ENCODE assay signal across 8 mouse cellular contexts in genomic region chr17:56183658-56184103, GRCm38 (mm10). TPM values are rescaled to one million over a fixed set of nuclear protein-coding genes. Genes with fewer than 3 reads are reported as not detected.
DNase-seq lines count a peak whose midpoint lies in the region; ATAC-seq and TF ChIP-seq lines count a peak whose summit lies in the region.

Gene Mydgf (minus strand): TSS chr17:56183920.

- peaks cover 61% of the 10 kb centered on the region for H3K36me3 ChIP-seq in embryonic facial prominence, embryonic 14.5 days (ENCODE audit: control insufficient read depth, insufficient read depth, low read length)
- no peaks in the 10 kb centered on the region for H3K36me3 ChIP-seq in heart, adult 2 months (ENCODE audit: control insufficient read depth, insufficient read depth, low read length)
- H3K36me3 ChIP-seq in limb, embryonic 13.5 days, result peaks cover 58% of the 10 kb centered on the region
- H3K36me3 ChIP-seq in midbrain, embryonic 16.5 days (ENCODE audit: control insufficient read depth, insufficient read depth, low read length), result peaks cover 27% of the 10 kb centered on the region

- TF ChIP-seq CTCF in heart, adult 2 months (IDR thresholded peaks at IDR 0.05), result peak; percentile 37

- peak; percentile 95 for DNase-seq in 3T3-L1 (ENCODE audit: low read depth, low spot score)
- DNase-seq in adrenal gland, postnatal 4 days (ENCODE audit: low spot score in 2 of 2), result peak; percentile 87 to 91
- peak; percentile 97 for DNase-seq in embryonic facial prominence, embryonic 14.5 days (ENCODE audit: low spot score)
- peak; percentile 97 to 98 for DNase-seq in heart, adult 2 months
- DNase-seq in kidney, adult 8-10 months, result peak; percentile 93 to 96
- peak; percentile 85 to 97 for DNase-seq in spleen, postnatal 10 days (ENCODE audit: low spot score in 2 of 2)

- intact Hi-C loops in heart, adult 2 months (cut with DNase I), result loop anchor here (2.0 kb wide), 1 partner anchor 21 kb away; the partner anchor contains the start of gene Tnfaip8l1

- 0 out of 2 replicates have a peak, but pooled peaks cover 7% of the 10 kb centered on the region for H3K4me1 ChIP-seq in embryonic facial prominence, embryonic 14.5 days (ENCODE audit: control insufficient read depth, insufficient read depth, low read length)
- peaks cover 6% of the 10 kb centered on the region; the same call in 1 of the 2 replicates for H3K4me1 ChIP-seq in heart, adult 2 months (ENCODE audit: control insufficient read depth, insufficient read depth, low read length)
- H3K4me1 ChIP-seq in limb, embryonic 13.5 days, result peaks cover 25% of the 10 kb centered on the region
- peaks cover 7% of the 10 kb centered on the region for H3K4me1 ChIP-seq in midbrain, embryonic 16.5 days (ENCODE audit: control insufficient read depth, insufficient read depth, low read length)

- H3K79me2 ChIP-seq in heart, adult 2 months (replicated peaks; ENCODE audit: control insufficient read depth, insufficient read depth, low read length), result no peaks in the 10 kb centered on the region

- H3K4me3 ChIP-seq in embryonic facial prominence, embryonic 14.5 days (ENCODE audit: low read depth, low read length), result peak within 1 kb of the TSS; percentile 67
- peak within 1 kb of the TSS; percentile 100 for H3K4me3 ChIP-seq in heart, adult 2 months
- peak within 1 kb of the TSS; percentile 79 for H3K4me3 ChIP-seq in limb, embryonic 13.5 days
- H3K4me3 ChIP-seq in midbrain, embryonic 16.5 days (ENCODE audit: low read depth, low read length), result peak within 1 kb of the TSS; percentile 64

- H3K27me3 ChIP-seq in embryonic facial prominence, embryonic 14.5 days (replicated peaks; ENCODE audit: control insufficient read depth, insufficient read depth, low read length), result no peaks in the 10 kb centered on the region
- H3K27me3 ChIP-seq in heart, adult 2 months (ENCODE audit: control insufficient read depth, insufficient read depth, low read length), result no peaks in the 10 kb centered on the region
- no peaks in the 10 kb centered on the region for H3K27me3 ChIP-seq in limb, embryonic 13.5 days
- H3K27me3 ChIP-seq in midbrain, embryonic 16.5 days (ENCODE audit: control insufficient read depth, insufficient read depth, low read depth, low read length), result no peaks in the 10 kb centered on the region

- H3K27ac ChIP-seq in embryonic facial prominence, embryonic 14.5 days (replicated peaks; ENCODE audit: low read depth, low read length), result peak within 1 kb of the TSS; percentile 54
- peak within 1 kb of the TSS; percentile 77 for H3K27ac ChIP-seq in heart, adult 2 months
- peak within 1 kb of the TSS; percentile 58 for H3K27ac ChIP-seq in limb, embryonic 13.5 days
- peak within 1 kb of the TSS; percentile 74 for H3K27ac ChIP-seq in midbrain, embryonic 16.5 days (ENCODE audit: low read length)

- peak; percentile 94 for ATAC-seq in embryonic facial prominence, embryonic 14.5 days (ENCODE audit: low read depth)
- peak; percentile 92 for ATAC-seq in limb, embryonic 13.5 days (ENCODE audit: low FRiP score, low read depth)
- ATAC-seq in midbrain, embryonic 16.5 days, result peak; percentile 95

- peak; percentile 77; the same call in 1 of the 2 replicates for TF ChIP-seq POLR2A in heart, adult 2 months (IDR thresholded peaks at IDR 0.05; ENCODE audit: insufficient read depth, low read depth, low read length)

- peak; percentile 64; the same call in 1 of the 2 replicates for TF ChIP-seq EP300 in heart, adult 2 months (IDR thresholded peaks at IDR 0.05; ENCODE audit: insufficient read depth, low read depth, low read length)

- H3K4me2 ChIP-seq in embryonic facial prominence, embryonic 14.5 days (ENCODE audit: low read depth, low read length), result peak within 1 kb of the TSS; percentile 93
- peak within 1 kb of the TSS; percentile 95 for H3K4me2 ChIP-seq in limb, embryonic 13.5 days (replicated peaks)
- H3K4me2 ChIP-seq in midbrain, embryonic 16.5 days (ENCODE audit: low read length), result peak within 1 kb of the TSS; percentile 91

- no peaks in the 10 kb centered on the region for H3K9me3 ChIP-seq in embryonic facial prominence, embryonic 14.5 days (ENCODE audit: control insufficient read depth, low read length)
- H3K9me3 ChIP-seq in limb, embryonic 13.5 days, result no peaks in the 10 kb centered on the region
- H3K9me3 ChIP-seq in midbrain, embryonic 16.5 days (replicated peaks; ENCODE audit: control insufficient read depth, low read length, poor library complexity, severe bottlenecking), result no peaks in the 10 kb centered on the region

- under 1% methylated on average over 36 of the region's 47 CpGs for WGBS in embryonic facial prominence, embryonic 14.5 days
- under 1% methylated on average over 47 of the region's 47 CpGs for WGBS in heart, adult 2 months
- under 1% methylated on average over 47 of the region's 47 CpGs for WGBS in limb, embryonic 13.5 days
- under 1% methylated on average over 47 of the region's 47 CpGs for WGBS in midbrain, embryonic 16.5 days

- peak within 1 kb of the TSS; percentile 79 for H3K9ac ChIP-seq in embryonic facial prominence, embryonic 14.5 days (ENCODE audit: low read depth, low read length)
- peak within 1 kb of the TSS; percentile 85 for H3K9ac ChIP-seq in heart, adult 2 months (ENCODE audit: low read depth, low read length)
- peak within 1 kb of the TSS; percentile 81 for H3K9ac ChIP-seq in limb, embryonic 13.5 days
- peak within 1 kb of the TSS; percentile 76 for H3K9ac ChIP-seq in midbrain, embryonic 16.5 days (ENCODE audit: low read depth, low read length)

RNA-seq across cellular contexts. Expression of gene Mydgf, which starts in this region (rescaled TPM):
- 10 to 100 TPM; 65.9 to 66.3 TPM for total RNA-seq in adrenal gland, postnatal 4 days (2021)
- polyA plus RNA-seq in embryonic facial prominence, embryonic 14.5 days (2014; fragmentation: Nextera tagmentation; extraction: Ambion mirVana), result 98.8 and 99.5 TPM in 2 replicates
- 10 to 100 TPM; 25.4 to 28.3 TPM for total RNA-seq in heart, adult 2 months (2021)
- 26.0 and 29.1 TPM in 2 replicates for polyA plus RNA-seq in heart, adult 2 months (2012; rRNA removed)
- 98.6 and 102 TPM in 2 replicates for polyA plus RNA-seq in limb, embryonic 13.5 days (2015; fragmentation: Nextera tagmentation; extraction: Ambion mirVana)
- polyA plus RNA-seq in midbrain, embryonic 16.5 days (2015; fragmentation: Nextera tagmentation; extraction: Ambion mirVana), result 65.7 and 71.5 TPM in 2 replicates

Comparison
In these comparisons a context has a peak if more than half of its experiments do, and no peak if none do; other contexts are left out.
1. Peak in every context shown above with its lines: DNase-seq, ATAC-seq, H3K4me3 ChIP-seq and H3K27ac ChIP-seq.